Mouse (Mus musculus) liver, adult 2 months (tissue): Measurements from ENCODE around the gene Dgkg. TPM values are rescaled to one million over a fixed set of nuclear protein-coding genes. Genes with fewer than 3 reads are reported as not detected.

Source experiments
- DNase-seq: peaks from one replicate; pipeline ENCODE4 v3.0.0-alpha.2; 2011; ENCODE audit warnings: low read depth, low spot score; ENCODE audit errors: extremely low read depth
- H3K27ac ChIP-seq: fragments of 200-500 bp; replicated peaks from 2 replicates; pipeline ENCODE4 v1.5.1; 2012; ENCODE audit warnings: low read depth, mild to moderate bottlenecking, control low read depth, inconsistent platforms, low read length; ENCODE audit not compliant: insufficient read depth
- H3K27me3 ChIP-seq: fragments of 200-500 bp; 2 replicates; pipeline ENCODE4 v1.6.1; 2012; ENCODE audit warnings: mild to moderate bottlenecking, moderate library complexity, low read length, inconsistent platforms; ENCODE audit not compliant: control insufficient read depth, insufficient read depth
- H3K36me3 ChIP-seq: fragments of 200-500 bp; 2 replicates; pipeline ENCODE4 v1.6.1; 2012; ENCODE audit warnings: low read length, inconsistent platforms; ENCODE audit not compliant: control insufficient read depth, insufficient read depth
- H3K4me1 ChIP-seq: fragments of 200-500 bp; 2 replicates; pipeline ENCODE4 v1.6.1; 2011; ENCODE audit warnings: low read length; ENCODE audit not compliant: control insufficient read depth, insufficient read depth
- H3K4me3 ChIP-seq: fragments of 200-500 bp; 2 replicates; pipeline ENCODE4 v1.5.1; 2011; ENCODE audit warnings: low read depth, mild to moderate bottlenecking, control low read depth, low read length, moderate library complexity; ENCODE audit not compliant: insufficient read depth
- H3K79me2 ChIP-seq: fragments of 200-500 bp; 2 replicates; pipeline ENCODE4 v1.6.1; 2012; ENCODE audit warnings: inconsistent platforms, mild to moderate bottlenecking, low read length, moderate library complexity; ENCODE audit not compliant: control insufficient read depth, insufficient read depth
- H3K9ac ChIP-seq: fragments of 200-500 bp; 2 replicates; pipeline ENCODE4 v1.6.1; 2012; ENCODE audit warnings: low read depth, mild to moderate bottlenecking, control low read depth, inconsistent platforms, low read length
- CTCF ChIP-seq: fragments of 200-500 bp; IDR thresholded peaks from 2 replicates; pipeline ENCODE4 v1.5.1; 2011; ENCODE audit warnings: low read depth, low read length, control low read depth
- POLR2A ChIP-seq: fragments of 200-500 bp; IDR thresholded peaks from 2 replicates; pipeline ENCODE4 v1.6.1; 2011; ENCODE audit warnings: low read length, control low read depth; ENCODE audit not compliant: insufficient read depth; ENCODE audit errors: extremely low read depth
- WGBS: fragments of 180-500 bp; shearing (Covaris S2); methylation state at CpG from one replicate; pipeline ENCODE4 v1.1.7; 2018; 5-methylcytosine and 5-hydroxymethylcytosine counted together
- polyA plus RNA-seq: library from polyadenylated mRNA; depleted of rRNA; stranded (reverse); fragments of >200 nt; gene quantifications from 2 replicates; pipeline ENCODE4 v1.2.3, GENCODE M21; 2012
- total RNA-seq: library from RNA; depleted of rRNA; stranded (reverse); fragments of >200 nt; gene quantifications from 2 replicates; pipeline ENCODE4 v1.2.3, GENCODE M21; 2014

The Dgkg gene
- total and polyA plus RNA-seq, 2 experiments = under 0.01 to 0.02 TPM

DNA sequence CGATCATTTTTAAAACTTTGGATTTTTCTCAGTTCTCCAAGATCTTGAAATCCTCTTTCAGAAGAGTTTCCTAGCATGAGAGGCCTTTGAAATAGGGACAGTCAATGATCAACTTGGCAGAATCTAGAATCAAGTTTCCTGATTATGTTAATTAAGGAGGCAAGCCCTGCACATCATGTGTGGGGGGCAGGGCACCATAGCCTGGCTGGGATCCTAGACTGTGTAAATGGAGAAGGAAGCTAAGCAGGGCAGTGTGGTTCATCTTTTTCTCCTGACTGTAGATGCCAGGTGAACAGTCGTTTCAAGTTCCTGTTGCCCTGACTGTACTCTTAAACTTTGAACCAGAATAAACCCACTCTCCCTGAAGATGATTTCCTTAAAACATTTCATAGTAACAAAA lies 185.3 kb downstream of the Dgkg start:
- WGBS = 86% methylated on average over 2 of the region's 2 CpGs
- no peaks in the 10 kb centered on the region for H3K36me3 ChIP-seq

DNA sequence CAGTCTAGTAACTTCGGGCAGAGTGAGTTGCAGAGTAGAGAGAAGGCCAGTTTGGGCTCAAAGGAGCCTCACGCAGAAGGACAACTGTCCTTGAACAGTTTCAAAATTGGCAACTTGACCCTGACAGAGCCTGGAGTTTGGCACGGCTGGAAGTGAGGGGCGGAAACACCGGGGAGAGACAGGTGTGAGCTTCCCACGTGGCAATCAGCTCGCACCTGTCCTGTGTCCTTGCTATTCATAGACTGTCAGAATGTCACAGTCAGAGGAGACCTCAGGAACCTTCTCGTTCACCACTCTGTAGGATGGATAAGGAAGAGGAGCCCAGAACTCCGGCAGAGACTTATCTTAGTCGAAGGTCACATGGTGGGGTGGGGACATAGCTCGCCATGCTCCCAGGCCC lies 187.6 kb downstream of the Dgkg start:
- TF ChIP-seq CTCF (no peak), POLR2A (no peak)
- Histone ChIP-seq H3K27ac (no peak overlapping the region), H3K27me3 (no peaks in the 10 kb centered on the region), H3K4me3 (no peak overlapping the region), H3K9ac (no peak overlapping the region), H3K36me3 (no peaks in the 10 kb centered on the region), H3K4me1 (no peaks in the 10 kb centered on the region), H3K79me2 (no peaks in the 10 kb centered on the region)
- DNase-seq = no peak
- 74% methylated on average over 11 of the region's 11 CpGs for WGBS

More for the DNA sequence above, 185.3 kb downstream of the Dgkg start:
- no peaks in the 10 kb centered on the region for H3K4me1 ChIP-seq
- no peaks in the 10 kb centered on the region for H3K79me2 ChIP-seq
- DNase-seq = no peak
- no peak for TF ChIP-seq CTCF
- TF ChIP-seq POLR2A = no peak
- no peak overlapping the region for H3K9ac ChIP-seq
- no peak overlapping the region for H3K4me3 ChIP-seq
- H3K27ac ChIP-seq = no peak overlapping the region
- H3K27me3 ChIP-seq = no peaks in the 10 kb centered on the region

DNA sequence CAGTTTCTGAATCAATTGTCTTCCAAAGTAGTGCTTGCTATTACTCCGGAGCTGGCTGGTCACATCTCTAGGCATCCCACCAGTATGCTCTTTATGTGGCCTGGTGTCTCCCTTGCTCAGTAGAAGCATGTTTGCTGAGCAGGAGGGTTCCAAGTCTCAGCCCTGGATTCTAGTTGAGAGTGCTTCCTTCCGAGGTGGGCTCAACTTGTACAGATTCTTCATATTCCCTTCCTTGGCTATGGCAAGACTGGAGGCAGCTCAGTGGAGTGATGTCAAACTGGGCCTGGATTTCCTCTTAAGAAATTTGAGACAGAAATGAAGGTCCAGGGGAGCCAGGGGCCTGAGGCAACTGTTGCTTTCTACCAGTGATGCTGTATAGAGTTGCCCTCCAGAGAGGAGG lies 189.9 kb downstream of the Dgkg start:
- no peak overlapping the region for H3K27ac ChIP-seq
- no peaks in the 10 kb centered on the region for H3K36me3 ChIP-seq
- no peak overlapping the region for H3K4me3 ChIP-seq
- H3K79me2 ChIP-seq = no peaks in the 10 kb centered on the region
- H3K9ac ChIP-seq = no peak overlapping the region
- TF ChIP-seq CTCF = no peak
- 83% methylated on average over 2 of the region's 2 CpGs for WGBS
- no peak for DNase-seq
- no peaks in the 10 kb centered on the region for H3K27me3 ChIP-seq
- no peaks in the 10 kb centered on the region for H3K4me1 ChIP-seq

DNA sequence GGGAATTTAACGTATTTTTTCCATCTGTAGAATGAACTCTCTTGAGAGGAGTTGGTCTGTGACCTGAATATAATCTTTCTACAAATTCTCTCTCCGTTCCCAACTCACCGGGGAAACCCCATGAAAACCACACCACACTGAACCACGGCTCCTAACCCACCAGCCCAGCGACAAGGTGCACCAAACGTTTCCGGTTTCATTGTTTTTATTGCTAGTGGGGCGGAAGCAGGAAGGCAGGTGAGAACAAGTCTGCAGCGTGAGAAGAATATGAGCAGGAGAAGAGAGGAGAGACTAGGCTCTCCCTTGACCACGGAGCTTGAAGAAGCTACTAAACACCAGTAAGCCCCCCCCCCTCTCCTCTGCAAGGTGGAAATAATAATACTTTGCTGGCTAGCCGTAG lies 190.6 kb downstream of the Dgkg start:
- TF ChIP-seq CTCF (no peak), POLR2A (no peak)
- Histone ChIP-seq H3K27ac (no peak overlapping the region), H3K9ac (no peak overlapping the region), H3K36me3 (no peaks in the 10 kb centered on the region), H3K27me3 (no peaks in the 10 kb centered on the region), H3K4me3 (no peak overlapping the region), H3K4me1 (no peaks in the 10 kb centered on the region), H3K79me2 (no peaks in the 10 kb centered on the region)
- DNase-seq = no peak
- WGBS = 89% methylated on average over 11 of the region's 11 CpGs

DNA sequence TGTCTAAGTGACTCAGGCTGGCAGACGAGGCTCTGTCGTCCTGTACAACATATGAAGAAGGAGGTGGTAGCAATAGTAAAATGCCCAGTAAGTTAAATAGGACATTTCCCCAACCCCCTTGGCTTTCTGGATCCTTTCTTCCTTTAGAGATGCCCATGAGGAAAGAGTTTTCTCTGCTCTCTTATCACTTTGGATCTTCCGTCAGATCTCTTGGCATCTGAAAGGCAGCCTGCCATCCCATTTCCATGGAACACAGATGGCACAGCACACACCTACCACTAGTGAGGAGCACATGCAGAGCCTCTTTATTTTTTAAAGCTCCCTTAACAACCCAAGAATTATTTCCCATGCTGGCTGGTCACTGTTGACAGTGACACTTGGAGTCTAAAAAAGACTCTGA lies 194.8 kb downstream of the Dgkg start:
- Histone ChIP-seq H3K9ac (no peak overlapping the region), H3K4me1 (no peaks in the 10 kb centered on the region), H3K4me3 (no peak overlapping the region), H3K27ac (no peak overlapping the region), H3K36me3 (no peaks in the 10 kb centered on the region), H3K79me2 (no peaks in the 10 kb centered on the region), H3K27me3 (no peaks in the 10 kb centered on the region)
- DNase-seq = no peak
- 84% methylated on average over 3 of the region's 3 CpGs for WGBS
- no peak for TF ChIP-seq POLR2A

DNA sequence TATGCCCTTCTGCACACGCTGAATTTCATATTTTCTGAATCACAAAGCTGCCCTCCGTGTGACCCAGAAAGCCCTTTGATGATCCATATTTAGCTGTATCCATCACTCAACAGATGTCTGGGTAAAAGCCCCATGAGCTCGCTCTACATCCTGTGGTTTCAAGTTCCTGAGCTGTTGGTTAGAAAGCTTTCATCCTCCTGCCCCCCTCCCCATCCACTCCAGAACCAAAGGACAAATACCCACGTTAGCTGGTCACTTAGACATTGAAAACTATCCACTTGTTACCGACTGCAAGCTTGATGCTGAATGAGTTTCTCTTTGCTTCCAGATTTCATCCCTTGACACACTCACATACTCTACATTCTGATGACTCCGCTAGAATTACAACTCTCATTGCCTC lies 195.3 kb downstream of the Dgkg start:
- Histone ChIP-seq H3K4me1 (no peaks in the 10 kb centered on the region), H3K4me3 (no peak overlapping the region), H3K27me3 (no peaks in the 10 kb centered on the region), H3K79me2 (no peaks in the 10 kb centered on the region), H3K36me3 (no peaks in the 10 kb centered on the region), H3K27ac (no peak overlapping the region), H3K9ac (no peak overlapping the region)
- DNase-seq = no peak
- no peak for TF ChIP-seq CTCF
- no peak for TF ChIP-seq POLR2A
- 74% methylated on average over 6 of the region's 6 CpGs for WGBS
